Mouse (Mus musculus) adrenal gland, postnatal 10 days (tissue): Measurements from ENCODE around the gene Furin. TPM values are rescaled to one million over a fixed set of nuclear protein-coding genes. Genes with fewer than 3 reads are reported as not detected.

Experiments used
- DNase-seq: peaks from one replicate; pipeline ENCODE4 v3.0.0; 2021; ENCODE audit warnings: mixed read lengths
- long read RNA-seq, 2 experiments: library from polyadenylated mRNA; stranded (forward); transcript quantifications; one replicate each; pipeline ENCODE4 v2.0.0; 2021
- total RNA-seq, 2 experiments: library from RNA; stranded (reverse); gene quantifications; 2 replicates each; pipeline ENCODE4 v1.2.3; 2021

Furin gene
- 100 to 1,000 TPM; 113 to 129 TPM for total RNA-seq
- long read RNA-seq, experiment 1, full-length matches to known transcripts = 2 of 28 reads
- long read RNA-seq, experiment 1, partial matches to known transcripts = 5 of 28 reads
- long read RNA-seq, experiment 1, other reads (novel, unspliced or antisense) = 21 of 28 reads
- long read RNA-seq, experiment 2, full-length matches to known transcripts = 4 of 22 reads
- long read RNA-seq, experiment 2, partial matches to known transcripts = 2 of 22 reads
- long read RNA-seq, experiment 2, other reads (novel, unspliced or antisense) = 16 of 22 reads

- no peak for DNase-seq
Observed at GRCm38 (mm10) chr7:80405188-80405695, at the start of gene Furin. Gene Furin, minus strand, starts transcription at chr7:80405436.

- peak; percentile 48 for DNase-seq
Observed at GRCm38 (mm10) chr7:80454786-80455185, 49.5 kb upstream of the Furin start.

GRCm38 (mm10) chr7:80453997-80454396 is 48.8 kb upstream of the Furin start:
- no peak for DNase-seq

GRCm38 (mm10) chr7:80453121-80453520 is 47.9 kb upstream of the Furin start:
- no peak for DNase-seq

GRCm38 (mm10) chr7:80452241-80452640 is 47.0 kb upstream of the Furin start:
- no peak for DNase-seq

GRCm38 (mm10) chr7:80451550-80452232 is 46.5 kb upstream of the Furin start:
- DNase-seq = no peak

- DNase-seq = no peak
Observed at GRCm38 (mm10) chr7:80450354-80450753, 45.1 kb upstream of the Furin start.

- no peak for DNase-seq
Observed at GRCm38 (mm10) chr7:80449620-80450091, 44.4 kb upstream of the Furin start.

GRCm38 (mm10) chr7:80447336-80447735 is 42.1 kb upstream of the Furin start:
- DNase-seq = no peak

- no peak for DNase-seq
Observed at GRCm38 (mm10) chr7:80446221-80446878, 41.1 kb upstream of the Furin start.

GRCm38 (mm10) chr7:80445492-80445891 is 40.3 kb upstream of the Furin start:
- peak; percentile 41 for DNase-seq

- peak; percentile 65 for DNase-seq
Observed at GRCm38 (mm10) chr7:80444401-80445249, 39.4 kb upstream of the Furin start.

GRCm38 (mm10) chr7:80443124-80443523 is 37.9 kb upstream of the Furin start:
- no peak for DNase-seq

- no peak for DNase-seq
Observed at GRCm38 (mm10) chr7:80441986-80442904, 37.0 kb upstream of the Furin start.

GRCm38 (mm10) chr7:80440685-80441084 is 35.4 kb upstream of the Furin start:
- DNase-seq = no peak

GRCm38 (mm10) chr7:80439789-80440488 is 34.7 kb upstream of the Furin start:
- DNase-seq = peak; percentile 29

- DNase-seq = peak; percentile 65
Observed at GRCm38 (mm10) chr7:80439032-80439760, 34.0 kb upstream of the Furin start.

GRCm38 (mm10) chr7:80436571-80436970 is 31.3 kb upstream of the Furin start:
- no peak for DNase-seq

- DNase-seq = peak; percentile 39
Observed at GRCm38 (mm10) chr7:80435594-80435993, 30.4 kb upstream of the Furin start.
